Mouse (Mus musculus) adrenal gland, postnatal 14 days (tissue): ENCODE measurements around the gene Map2k1. TPM values are rescaled to one million over a fixed set of nuclear protein-coding genes. Genes with fewer than 3 reads are reported as not detected.
"Not testable (repeated sequence)": the region's sequence is repeated elsewhere in the genome, so short reads cannot be mapped to it uniquely, and the experiment has no call there.

Experiments
- DNase-seq: peaks from one replicate; pipeline ENCODE4 v3.0.0; 2021; ENCODE audit warnings: mixed read lengths
- long read RNA-seq, 2 experiments: library from polyadenylated mRNA; stranded (forward); transcript quantifications; one replicate each; pipeline ENCODE4 v2.0.0; 2021
- total RNA-seq: library from RNA; stranded (reverse); gene quantifications from 2 replicates; pipeline ENCODE4 v1.2.3, GENCODE M21; 2021

Gene Map2k1
- total RNA-seq: 55.4 and 58.9 TPM in 2 replicates
- long read RNA-seq, experiment 1, transcript Map2k1-201 (11 exons, 2,436 nt): major isoform, 81 of 91 reads
- long read RNA-seq, experiment 1, partial matches to known transcripts: 7 of 91 reads
- long read RNA-seq, experiment 1, other reads (novel, unspliced or antisense): 3 of 91 reads
- long read RNA-seq, experiment 2, transcript Map2k1-201 (11 exons, 2,436 nt): major isoform, 53 of 68 reads
- long read RNA-seq, experiment 2, partial matches to known transcripts: 4 of 68 reads
- long read RNA-seq, experiment 2, other reads (novel, unspliced or antisense): 11 of 68 reads

DNA sequence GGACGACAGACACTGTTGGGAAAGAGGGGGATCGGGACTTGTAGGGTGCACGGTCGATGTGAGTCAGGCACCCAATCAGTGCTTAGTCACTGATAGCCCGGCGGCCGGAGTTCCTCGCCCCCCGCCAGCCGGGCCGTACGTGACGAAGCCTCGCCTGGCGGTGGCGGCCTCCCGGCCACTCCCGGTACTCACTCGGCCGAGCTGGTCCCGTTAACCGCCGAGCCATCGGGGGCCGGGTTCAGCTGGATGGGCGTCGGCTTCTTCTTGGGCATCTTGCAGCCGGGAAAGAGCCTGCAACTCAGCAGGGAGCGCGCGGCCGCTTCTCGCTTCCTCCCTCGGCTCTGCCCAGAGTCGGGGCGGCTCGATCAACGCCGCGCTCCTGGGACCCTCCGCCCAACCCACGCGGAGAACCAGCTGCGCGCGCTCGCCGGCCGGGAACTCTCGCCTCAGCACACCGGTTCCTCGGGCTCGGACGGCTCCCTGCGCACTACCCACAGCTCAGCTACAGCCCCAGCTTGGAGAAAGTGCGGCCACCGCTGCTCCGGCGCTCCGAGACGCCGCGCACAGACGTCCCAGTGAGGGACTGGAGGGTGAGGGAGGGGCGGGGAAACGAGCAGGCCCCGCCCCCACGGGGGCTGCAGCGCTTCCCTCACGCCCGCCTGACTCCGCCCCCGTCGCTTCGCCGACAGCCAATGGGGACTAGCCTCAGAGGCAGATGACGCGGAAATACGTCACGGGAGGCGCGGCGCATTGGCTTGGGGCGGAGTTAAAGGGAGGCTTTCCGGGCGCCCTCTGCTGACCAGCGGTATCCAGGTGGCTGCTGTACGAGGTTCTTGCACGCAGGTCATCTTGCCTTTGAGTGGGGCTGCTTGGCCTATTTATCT is at the start of gene Map2k1:
TSS of gene Map2k1 (minus strand) at position 611 of the 884 bp plus-strand sequence.
- peak; percentile 100 for DNase-seq

- not testable (repeated sequence) for DNase-seq
Measured at GRCm38 (mm10) chr9:64303086-64303485, 49.7 kb upstream of the Map2k1 start.

- DNase-seq: no peak
Measured at GRCm38 (mm10) chr9:64282404-64282987, 29.1 kb upstream of the Map2k1 start.

DNA sequence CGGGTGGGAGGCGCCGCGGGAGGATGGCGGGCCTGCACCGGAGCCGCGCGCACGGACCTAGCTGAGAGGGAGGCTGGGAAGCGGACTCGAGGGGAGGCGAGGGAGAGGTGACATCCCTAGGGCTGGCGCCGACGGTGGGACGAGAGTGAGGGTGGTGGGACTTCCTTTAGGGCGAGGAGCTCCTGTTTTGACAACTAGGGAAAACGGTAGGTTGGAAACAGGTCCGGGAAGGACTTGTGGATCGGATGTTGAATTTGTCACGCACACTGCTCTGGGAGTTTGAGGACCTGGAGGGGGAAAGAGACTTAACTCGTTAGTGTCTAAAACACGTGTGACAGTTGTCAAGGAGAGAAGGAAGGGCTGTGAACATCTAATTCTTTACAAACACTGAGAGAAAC is 28.3 kb upstream of the Map2k1 start:
- no peak for DNase-seq

DNA sequence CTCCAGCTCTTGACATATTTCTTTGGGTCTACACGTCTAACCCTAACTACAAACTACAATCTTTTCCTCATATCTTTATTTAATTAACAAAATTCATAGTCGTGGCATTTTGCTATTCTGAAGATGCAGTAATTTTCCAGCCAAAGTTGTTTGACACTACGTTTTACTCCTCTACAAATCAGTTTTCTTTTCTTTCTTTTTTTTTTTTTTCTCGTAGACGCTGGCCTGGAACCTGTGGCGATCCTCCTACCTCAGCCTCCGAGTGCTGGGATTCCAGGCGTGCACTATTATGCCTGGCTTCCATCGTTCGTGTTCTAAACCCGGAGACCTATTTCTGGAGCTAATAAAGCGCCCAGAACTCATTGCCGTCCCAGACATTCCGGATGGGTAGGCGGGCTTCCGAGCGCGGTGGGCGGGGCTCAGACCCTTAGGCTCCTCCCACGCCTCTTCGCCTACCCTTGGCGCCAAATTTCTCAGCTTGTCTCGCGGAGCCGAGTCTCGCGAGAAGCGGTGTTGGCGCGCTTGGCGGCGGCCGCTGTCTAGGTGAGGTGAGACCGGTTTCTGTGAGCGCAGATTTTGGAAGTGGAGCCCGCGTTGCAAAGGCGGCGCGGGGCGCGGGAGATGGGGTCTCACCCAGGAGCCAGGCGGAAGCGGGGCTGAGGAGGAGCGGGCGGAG is 27.8 kb upstream of the Map2k1 start, which contains the start of gene Tipin:
TSS of gene Tipin (plus strand) at position 477 of the 676 bp plus-strand sequence.
- peak; percentile 97 for DNase-seq

DNA sequence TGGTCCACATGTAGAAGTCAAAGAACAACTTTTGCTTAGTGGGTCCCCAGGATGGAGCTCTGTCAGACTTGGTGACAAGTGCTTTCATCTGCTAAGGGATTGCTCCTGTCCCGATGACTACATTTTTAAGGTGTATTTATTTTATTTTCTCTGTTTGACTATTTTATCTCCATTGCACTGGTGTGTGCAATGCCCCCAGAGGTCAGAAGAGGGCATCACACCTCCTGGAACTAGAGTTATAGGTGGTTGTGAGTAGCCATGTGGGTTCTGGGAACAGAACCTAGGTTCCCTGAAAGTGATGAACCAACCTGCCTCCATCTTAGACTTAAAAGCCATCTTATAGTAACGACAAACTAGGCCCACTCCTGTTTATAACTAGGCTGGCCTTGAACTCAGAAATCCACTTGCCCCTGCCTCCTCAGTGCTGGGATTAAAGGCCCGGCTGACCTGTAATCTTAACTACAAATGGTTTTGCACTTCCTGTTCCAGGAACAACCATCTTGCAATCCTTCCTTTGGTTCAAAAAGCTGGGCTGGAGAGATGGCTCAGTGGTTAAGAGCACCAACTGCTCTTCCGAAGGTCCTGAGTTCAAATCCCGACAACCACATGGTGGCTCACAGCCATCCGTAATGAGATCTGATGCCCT is 25.4 kb upstream of the Map2k1 start:
- DNase-seq: no peak

- DNase-seq: peak; percentile 81
Measured at GRCm38 (mm10) chr9:64277706-64278105, 24.3 kb upstream of the Map2k1 start.

GRCm38 (mm10) chr9:64274919-64275318 is 21.5 kb upstream of the Map2k1 start:
- DNase-seq: peak; percentile 21

DNA sequence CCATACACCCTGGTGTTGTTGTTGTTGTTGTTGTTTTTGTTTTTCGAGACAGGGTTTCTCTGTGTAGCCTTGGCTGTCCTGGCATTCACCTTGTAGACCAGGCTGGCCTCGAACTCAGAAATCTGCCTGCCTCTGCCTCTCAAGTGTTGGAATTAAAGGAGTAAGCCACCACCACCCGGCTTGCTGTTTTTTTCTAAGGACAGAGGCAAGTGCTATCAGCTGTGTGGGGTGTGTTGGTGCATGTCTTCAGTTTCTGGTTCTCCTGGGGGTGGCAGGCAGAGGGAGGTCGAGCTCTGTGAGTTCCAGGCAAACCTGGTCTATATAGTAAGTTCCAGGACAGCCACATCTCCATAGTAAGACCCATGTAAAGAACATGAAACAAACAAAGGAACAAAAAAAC is 20.9 kb upstream of the Map2k1 start:
- DNase-seq: no peak

DNA sequence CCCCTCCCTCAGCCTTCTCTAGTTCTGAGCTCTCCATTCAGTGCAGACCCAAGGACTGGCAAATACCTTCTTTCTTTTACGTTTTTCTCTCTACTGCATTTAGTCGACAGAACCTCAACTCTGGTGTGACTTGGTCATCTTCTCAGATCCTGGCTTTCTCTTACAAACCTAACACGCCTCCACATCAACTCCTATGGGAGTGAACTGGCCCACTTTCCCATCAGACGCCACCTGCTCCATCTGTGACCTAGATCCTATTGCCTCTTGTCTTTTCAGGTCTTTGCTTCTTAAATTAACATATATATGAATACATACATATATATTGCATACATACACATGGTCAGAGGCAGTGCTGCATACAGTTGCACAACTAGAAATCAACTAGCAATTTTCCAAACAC is 20.3 kb upstream of the Map2k1 start:
- DNase-seq: no peak

DNA sequence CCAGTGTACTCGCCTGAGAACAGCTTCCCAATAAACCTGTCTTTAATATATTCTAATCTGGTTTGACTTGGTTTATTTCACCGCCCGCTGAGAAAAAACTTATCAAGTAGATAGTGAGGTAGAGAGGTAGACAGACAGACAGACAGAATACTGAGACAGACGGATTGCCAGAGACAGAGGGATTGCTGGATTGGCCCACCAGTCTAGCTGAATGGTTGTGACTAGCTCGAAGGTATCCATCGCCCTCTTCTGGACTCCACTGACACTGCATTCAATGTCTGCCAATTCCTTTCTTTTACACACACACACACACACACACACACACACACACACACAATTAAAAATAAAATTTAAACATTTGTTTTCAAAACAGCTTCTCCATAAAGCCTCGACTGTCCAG is 19.2 kb upstream of the Map2k1 start:
- peak; percentile 65 for DNase-seq

DNA sequence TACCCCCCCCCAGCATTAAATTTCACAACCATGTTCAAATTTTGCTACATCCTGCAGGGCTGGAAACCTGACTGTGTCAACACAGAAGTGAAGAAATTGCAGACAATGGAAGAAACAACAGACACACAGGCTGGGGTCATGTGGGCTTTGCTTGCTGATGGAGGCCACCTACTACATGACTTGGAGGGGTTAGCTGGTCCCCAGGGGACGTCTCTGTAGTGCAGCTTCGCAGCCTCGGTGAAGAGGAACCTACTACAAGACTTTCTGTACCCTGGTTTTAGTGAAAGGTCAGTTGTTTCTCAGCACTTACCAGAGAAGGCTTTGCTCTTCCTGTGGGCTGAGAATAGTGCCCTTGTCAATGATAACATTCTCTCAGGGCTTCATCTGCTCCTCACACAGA is 17.8 kb upstream of the Map2k1 start:
- DNase-seq: no peak

GRCm38 (mm10) chr9:64268836-64269235 is 15.4 kb upstream of the Map2k1 start:
- DNase-seq: not testable (repeated sequence)

GRCm38 (mm10) chr9:64268196-64268595 is 14.8 kb upstream of the Map2k1 start:
- no peak for DNase-seq

DNA sequence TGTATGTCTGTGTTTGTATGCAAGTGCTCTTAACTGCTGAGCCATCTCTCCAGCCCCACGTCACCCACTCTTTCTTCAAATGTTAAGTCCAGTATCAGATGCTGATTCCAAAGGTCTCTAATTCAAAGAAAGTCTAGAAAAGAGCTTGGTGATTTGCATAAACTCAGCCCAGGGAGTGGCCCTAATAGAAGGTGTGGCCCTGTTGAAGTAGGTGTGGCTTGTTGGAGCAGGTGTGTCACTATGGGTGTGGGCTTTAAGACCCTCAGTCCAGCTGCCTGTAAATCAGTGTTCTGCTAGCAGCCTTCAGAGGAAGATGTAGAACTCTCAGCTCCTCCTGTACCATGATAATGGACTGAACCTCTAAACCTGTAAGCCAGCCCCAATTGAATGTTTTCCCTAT is 13.8 kb upstream of the Map2k1 start:
- DNase-seq: no peak

DNA sequence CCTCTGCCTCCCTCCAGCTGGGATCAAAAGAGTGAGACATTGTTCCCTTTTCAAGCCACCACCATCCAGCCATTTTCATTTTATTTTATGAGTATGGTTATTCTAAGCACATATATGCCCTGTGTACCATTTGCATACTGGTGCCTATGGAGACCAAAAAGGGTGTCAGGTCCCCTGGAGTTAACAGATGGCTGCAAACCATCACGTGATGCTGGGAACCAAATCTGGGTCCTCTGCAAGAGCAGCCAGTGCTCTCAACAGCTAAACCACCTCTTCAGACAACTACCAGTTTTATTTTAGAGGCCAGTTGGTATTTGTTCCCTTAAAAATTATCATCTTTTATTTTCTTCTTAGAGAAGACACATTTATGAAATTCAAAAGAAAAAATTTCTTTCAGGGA is 11.4 kb upstream of the Map2k1 start:
- DNase-seq: no peak

DNA sequence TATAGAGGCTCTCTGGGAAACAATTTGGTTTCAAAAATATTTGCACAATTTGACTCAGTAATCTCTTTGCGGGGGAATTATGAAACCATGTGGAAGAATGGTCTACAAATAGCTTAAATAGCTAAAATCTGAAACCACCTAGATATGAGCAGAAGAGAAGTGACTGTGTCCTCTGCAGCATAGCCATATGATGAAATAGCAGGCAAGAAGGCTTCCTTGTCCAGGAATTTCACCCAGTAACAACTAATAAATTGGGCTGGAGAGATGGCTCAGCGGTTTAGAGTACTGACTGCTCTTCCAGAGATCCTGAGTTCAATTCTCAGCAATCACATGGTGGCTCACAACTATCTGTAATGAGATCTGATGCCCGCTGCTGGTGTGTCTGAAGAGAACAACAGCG is 7.6 kb upstream of the Map2k1 start:
- DNase-seq: no peak

- no peak for DNase-seq
Measured at GRCm38 (mm10) chr9:64259906-64260305, 6.5 kb upstream of the Map2k1 start.

- DNase-seq: no peak
Measured at GRCm38 (mm10) chr9:64256204-64256603, 2.8 kb upstream of the Map2k1 start.

DNA sequence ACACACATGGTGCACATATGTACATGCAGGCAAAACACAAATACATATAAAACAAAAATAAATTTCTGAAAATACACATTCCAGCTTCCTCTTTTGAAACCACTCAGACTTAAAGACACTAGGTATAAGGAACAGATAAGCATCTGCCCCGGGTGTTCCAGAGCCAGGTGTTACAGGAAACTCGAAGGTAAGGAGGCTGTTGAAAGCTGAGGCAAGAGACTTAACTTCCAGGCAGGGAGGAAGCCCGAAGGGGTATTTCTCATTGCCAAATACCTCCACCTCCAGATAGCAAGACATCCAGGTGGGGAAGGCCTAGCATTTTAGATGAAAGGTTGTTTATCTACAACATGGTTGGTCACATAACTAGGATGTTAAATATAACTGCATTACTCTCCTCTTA is 2.0 kb upstream of the Map2k1 start:
- no peak for DNase-seq

GRCm38 (mm10) chr9:64252591-64253020 is 825 bp downstream of the Map2k1 start:
- DNase-seq: no peak
